Mouse (Mus musculus) lung, postnatal 0 days (tissue): Measurements from ENCODE around the gene Sfswap. TPM values are rescaled to one million over a fixed set of nuclear protein-coding genes. Genes with fewer than 3 reads are reported as not detected.
A peak's percentile ranks its signal among the peaks of the same experiment; 100 is the strongest.

Experiments used
- ATAC-seq: fragments of 200-750 bp; cut with Nextera tagmentation; 2 replicates; pipeline ENCODE4 v1.8.0; 2017; ENCODE audit warnings: moderate library complexity
- DNase-seq: peaks from one replicate; pipeline ENCODE4 v3.0.0-alpha.2; 2016; ENCODE audit warnings: low spot score
- H3K27ac ChIP-seq: fragments of 300-500 bp; sonication (generic); 2 replicates; pipeline ENCODE4 v1.5.1; 2014; ENCODE audit warnings: antibody characterized with exemption, mild to moderate bottlenecking, low read length, mixed read lengths
- H3K27me3 ChIP-seq: fragments of 300-500 bp; sonication (generic); replicated peaks from 2 replicates; pipeline ENCODE4 v1.6.1; 2014; ENCODE audit warnings: low read length, mixed read lengths; ENCODE audit not compliant: insufficient read depth
- H3K36me3 ChIP-seq: fragments of 300-500 bp; sonication (generic); 2 replicates; pipeline ENCODE4 v1.6.1; 2014; ENCODE audit warnings: low read length, mixed read lengths; ENCODE audit not compliant: insufficient read depth
- H3K4me1 ChIP-seq: fragments of 300-500 bp; sonication (generic); 2 replicates; pipeline ENCODE4 v1.6.1; 2014; ENCODE audit warnings: antibody characterized with exemption, low read depth, low read length, mixed read lengths; ENCODE audit not compliant: insufficient read depth
- H3K4me2 ChIP-seq: fragments of 300-500 bp; sonication (generic); replicated peaks from 2 replicates; pipeline ENCODE4 v1.6.1; 2014; ENCODE audit warnings: low read depth, mild to moderate bottlenecking, low read length, moderate library complexity, mixed read lengths
- H3K4me3 ChIP-seq: fragments of 300-500 bp; sonication (generic); 2 replicates; pipeline ENCODE4 v1.5.1; 2014; ENCODE audit warnings: low read depth, low read length
- H3K9ac ChIP-seq: fragments of 300-500 bp; sonication (generic); replicated peaks from 2 replicates; pipeline ENCODE4 v1.6.1; 2014; ENCODE audit warnings: low read depth, mild to moderate bottlenecking
- H3K9me3 ChIP-seq: fragments of 300-500 bp; sonication (generic); 2 replicates; pipeline ENCODE4 v1.6.1; 2016; ENCODE audit warnings: low read length, mixed read lengths
- CTCF ChIP-seq: IDR thresholded peaks from 2 replicates; pipeline ENCODE4 v1.5.1; 2016; ENCODE audit warnings: antibody characterized with exemption, mild to moderate bottlenecking
- EP300 ChIP-seq: IDR thresholded peaks from 2 replicates; pipeline ENCODE4 v1.6.1; 2016; ENCODE audit warnings: antibody characterized with exemption, mild to moderate bottlenecking, control low read depth
- WGBS: fragments of 180-500 bp; shearing (Covaris S2); extraction: QIAGEN DNeasy Blood & Tissue Kit; methylation state at CpG from one replicate; pipeline ENCODE4 v1.1.7; 2014; 5-methylcytosine and 5-hydroxymethylcytosine counted together
- polyA plus RNA-seq: library from polyadenylated mRNA; unstranded; fragments of >200 nt; fragmentation: Nextera tagmentation; extraction: Ambion mirVana; gene quantifications from 2 replicates; pipeline ENCODE4 v1.2.1, GENCODE M21; 2015

Sfswap gene
- 27.7 and 28.1 TPM in 2 replicates for polyA plus RNA-seq

DNA sequence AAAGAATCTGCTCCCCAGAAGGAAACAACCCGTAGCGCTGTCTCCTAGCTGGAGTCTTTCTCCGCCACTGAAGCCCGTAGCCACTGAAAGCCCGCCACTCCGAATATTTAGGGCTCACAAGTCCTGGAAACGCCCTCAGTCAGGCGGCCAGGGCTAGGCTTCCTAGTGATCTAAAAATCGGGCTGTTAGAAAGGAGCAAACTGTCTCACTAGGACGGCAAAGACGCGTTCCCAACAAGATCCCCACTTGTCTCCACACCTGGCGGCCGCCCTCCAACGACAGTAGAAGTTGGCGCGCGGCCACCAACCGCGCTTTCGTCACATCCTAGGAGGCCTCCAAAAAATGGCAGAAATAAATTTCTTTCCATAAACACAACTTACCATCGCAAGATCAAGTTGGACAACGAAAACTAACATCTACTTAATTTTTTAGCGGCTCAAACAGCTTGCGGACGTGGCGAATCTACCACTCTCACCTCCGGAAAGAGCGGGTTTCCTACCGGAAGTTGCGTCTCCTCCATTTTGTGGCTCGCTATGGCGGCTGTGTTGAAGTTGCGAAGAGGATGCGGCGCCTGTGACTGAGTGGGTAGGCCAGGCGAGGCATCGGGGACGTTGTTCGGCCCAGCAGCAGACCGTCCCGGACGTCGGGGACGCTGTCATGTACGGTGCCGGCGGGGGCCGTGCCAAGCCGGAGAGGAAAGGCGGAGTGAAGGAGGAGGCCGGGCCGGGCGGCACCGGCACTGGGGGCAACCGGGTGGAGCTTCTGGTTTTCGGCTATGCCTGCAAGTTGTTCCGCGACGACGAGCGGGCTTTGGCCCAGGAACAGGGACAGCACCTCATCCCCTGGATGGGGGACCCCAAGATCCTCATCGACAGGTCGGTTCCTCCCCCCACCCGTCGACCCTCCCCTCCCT, at the start of gene Sfswap:
Sfswap (plus strand) TSS at position 500 of the 913 bp plus-strand sequence.
- Histone ChIP-seq H3K9me3 (no peaks in the 10 kb centered on the region), H3K4me1 (peaks cover 6% of the 10 kb centered on the region), H3K9ac (peak within 1 kb of the TSS; percentile 94), H3K36me3 (peaks cover 6% of the 10 kb centered on the region; the same call in 1 of the 2 replicates), H3K27ac (peak within 1 kb of the TSS; percentile 55), H3K27me3 (no peaks in the 10 kb centered on the region), H3K4me3 (peak within 1 kb of the TSS; percentile 99), H3K4me2 (peak within 1 kb of the TSS; percentile 98)
- peak; percentile 89 for DNase-seq
- peak; percentile 82 for ATAC-seq
- WGBS = under 1% methylated on average over 66 of the region's 66 CpGs
- TF ChIP-seq EP300 (peak; percentile 72), CTCF (peak; percentile 24; the same call in 1 of the 2 replicates)

- DNase-seq (no peak), ATAC-seq (no peak)
- Histone ChIP-seq H3K27me3 (no peaks in the 10 kb centered on the region), H3K36me3 (no peaks in the 10 kb centered on the region), H3K9me3 (no peaks in the 10 kb centered on the region), H3K9ac (no peak overlapping the region), H3K27ac (no peak overlapping the region), H3K4me2 (no peak overlapping the region), H3K4me3 (no peak overlapping the region), H3K4me1 (no peaks in the 10 kb centered on the region)
- WGBS = 21% methylated on average over 3 of the region's 3 CpGs
- TF ChIP-seq EP300 (no peak), CTCF (no peak)
Observed at GRCm38 (mm10) chr5:129452561-129452960, 48.5 kb upstream of the Sfswap start.

DNA sequence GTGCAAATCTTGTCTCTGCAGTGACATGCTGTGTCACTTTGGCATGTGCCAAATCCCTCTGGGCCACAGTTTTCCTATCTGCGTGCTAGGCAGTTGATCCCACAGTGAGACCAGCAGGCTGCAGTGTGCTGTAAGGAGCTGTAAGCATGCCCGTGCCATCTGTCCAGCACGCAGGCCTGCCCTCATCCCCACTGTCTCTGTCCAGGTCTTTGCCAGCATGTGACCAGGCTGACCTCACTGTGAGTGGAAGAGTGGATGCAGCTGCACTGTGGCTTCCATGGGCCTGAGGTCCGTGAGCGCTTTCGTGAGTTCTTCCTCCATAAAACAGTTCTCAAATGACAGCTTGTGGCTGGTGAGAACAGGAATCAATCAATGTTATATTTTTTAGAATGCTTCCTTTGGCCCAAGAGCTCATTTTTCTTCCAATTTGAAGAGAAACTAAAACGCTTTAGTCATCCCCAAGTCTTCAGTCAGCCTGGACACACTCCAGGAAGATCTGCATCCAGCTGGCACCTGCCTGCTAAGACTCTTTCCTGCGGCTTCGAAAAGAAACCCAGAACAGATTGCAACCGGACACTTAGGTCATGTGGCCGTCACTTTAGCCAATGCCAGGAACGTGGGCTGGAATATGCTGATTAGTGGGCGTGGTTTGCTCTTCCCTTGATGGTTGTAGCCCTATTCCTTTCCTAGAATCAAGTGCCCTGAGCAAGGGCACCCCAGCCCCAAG, 46.1 kb upstream of the Sfswap start:
- DNase-seq (peak; percentile 90), ATAC-seq (peak; percentile 92)
- H3K4me1 ChIP-seq = no peaks in the 10 kb centered on the region
- peak overlapping the region; percentile 23; the same call in 1 of the 2 replicates for H3K4me2 ChIP-seq
- no peaks in the 10 kb centered on the region for H3K9me3 ChIP-seq
- H3K36me3 ChIP-seq = no peaks in the 10 kb centered on the region
- H3K27ac ChIP-seq = no peak overlapping the region
- H3K9ac ChIP-seq = no peak overlapping the region
- H3K27me3 ChIP-seq = no peaks in the 10 kb centered on the region
- WGBS = 8% methylated on average over 13 of the region's 13 CpGs
- TF ChIP-seq EP300 (no peak), CTCF (no peak)
- no peak overlapping the region for H3K4me3 ChIP-seq

DNA sequence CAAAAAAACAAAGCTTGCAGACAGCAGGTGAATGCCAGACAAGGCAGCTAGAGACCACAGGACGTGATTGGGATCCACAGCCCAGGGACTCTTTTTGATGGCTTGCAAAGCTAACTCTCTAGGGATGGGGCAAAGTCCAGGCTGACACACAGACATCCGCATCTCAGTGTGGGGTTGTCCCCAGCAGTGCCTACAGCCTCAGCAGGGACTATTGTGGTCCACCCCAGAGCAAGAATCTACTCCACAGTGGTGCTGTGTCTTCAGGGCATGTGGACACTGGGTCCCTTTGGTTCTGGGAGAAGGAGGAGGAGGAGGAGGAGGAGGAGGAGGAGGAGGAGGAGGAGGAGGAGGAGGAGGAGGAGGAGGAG, 45.5 kb upstream of the Sfswap start:
- Histone ChIP-seq H3K27ac (no peak overlapping the region), H3K9ac (no peak overlapping the region), H3K4me3 (no peak overlapping the region), H3K27me3 (no peaks in the 10 kb centered on the region), H3K36me3 (no peaks in the 10 kb centered on the region), H3K4me2 (peak overlapping the region; percentile 23; the same call in 1 of the 2 replicates), H3K4me1 (no peaks in the 10 kb centered on the region), H3K9me3 (no peaks in the 10 kb centered on the region)
- no peak for DNase-seq
- peak; percentile 25; the same call in 1 of the 2 replicates for ATAC-seq
- TF ChIP-seq CTCF (no peak), EP300 (no peak)
- WGBS = 22% methylated on average over 2 of the region's 2 CpGs

GRCm38 (mm10) chr5:129456579-129457140, 44.4 kb upstream of the Sfswap start:
- no peak overlapping the region for H3K9ac ChIP-seq
- no peak for TF ChIP-seq EP300
- TF ChIP-seq CTCF = no peak
- no peak for ATAC-seq
- no peak for DNase-seq
- H3K4me1 ChIP-seq = no peaks in the 10 kb centered on the region
- no peaks in the 10 kb centered on the region for H3K9me3 ChIP-seq
- no peaks in the 10 kb centered on the region for H3K27me3 ChIP-seq
- no peak overlapping the region for H3K27ac ChIP-seq
- H3K4me3 ChIP-seq = no peak overlapping the region
- H3K4me2 ChIP-seq = no peak overlapping the region
- 42% methylated on average over 9 of the region's 9 CpGs for WGBS
- H3K36me3 ChIP-seq = no peaks in the 10 kb centered on the region

DNA sequence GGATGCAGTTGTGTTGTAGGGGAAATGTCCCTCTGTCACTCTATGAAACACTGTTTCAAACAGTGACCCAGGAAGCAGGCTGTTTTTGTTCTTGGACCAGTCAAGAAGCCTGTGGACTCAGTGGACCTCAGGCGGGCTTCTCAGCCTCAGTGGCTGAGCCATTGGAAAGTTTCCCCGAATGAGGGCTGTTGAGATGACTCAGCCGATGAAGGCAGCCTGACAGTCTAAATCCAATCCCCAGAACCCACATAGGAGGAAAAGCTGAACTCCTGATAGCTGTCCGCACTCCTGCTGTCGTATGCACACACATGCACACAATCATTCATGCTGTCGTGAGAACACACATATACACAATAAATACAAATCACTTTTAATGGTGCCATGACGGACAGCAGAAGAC, 42.9 kb upstream of the Sfswap start:
- H3K9me3 ChIP-seq = no peaks in the 10 kb centered on the region
- no peaks in the 10 kb centered on the region for H3K4me1 ChIP-seq
- no peak overlapping the region for H3K4me2 ChIP-seq
- no peak for TF ChIP-seq EP300
- no peak for TF ChIP-seq CTCF
- H3K4me3 ChIP-seq = no peak overlapping the region
- WGBS = 60% methylated on average over 7 of the region's 7 CpGs
- ATAC-seq = no peak
- no peak for DNase-seq
- H3K9ac ChIP-seq = no peak overlapping the region
- no peaks in the 10 kb centered on the region for H3K36me3 ChIP-seq
- no peaks in the 10 kb centered on the region for H3K27me3 ChIP-seq
- no peak overlapping the region for H3K27ac ChIP-seq
